Mouse (Mus musculus) liver, embryonic 14.5 days (tissue): ENCODE measurements at regions not wholly inside any gene's neighbourhood (a gene's known extent, or its start where the extent isn't known, plus 50 kb on each side); places are given as distances from the start of the nearest gene placed in this dataset.

Source experiments
- ATAC-seq: fragments of 200-750 bp; cut with Nextera tagmentation; 2 replicates; pipeline ENCODE4 v1.8.0; 2017; ENCODE audit warnings: moderate number of reproducible peaks, mild to moderate bottlenecking, moderate library complexity; ENCODE audit not compliant: insufficient read depth
- DNase-seq, 3 experiments: peaks; one replicate each; pipeline ENCODE4 v3.0.0-alpha.2; 2012 to 2013; ENCODE audit warnings: low read depth in 3 of 3, low spot score in 3 of 3
- H3K27ac ChIP-seq: fragments of 300-500 bp; sonication (generic); 2 replicates; pipeline ENCODE4 v1.5.1; 2014; ENCODE audit warnings: moderate library complexity, mild to moderate bottlenecking, control low read depth, inconsistent platforms
- H3K27me3 ChIP-seq: fragments of 300-500 bp; sonication (generic); 2 replicates; pipeline ENCODE4 v1.6.1; 2014; ENCODE audit warnings: mild to moderate bottlenecking, low read length, moderate library complexity; ENCODE audit not compliant: control insufficient read depth, insufficient read depth
- H3K36me3 ChIP-seq: fragments of 300-500 bp; sonication (generic); replicated peaks from 2 replicates; pipeline ENCODE4 v1.6.1; 2014; ENCODE audit warnings: low read depth; ENCODE audit not compliant: control insufficient read depth, insufficient read depth
- H3K4me1 ChIP-seq, 2 experiments: fragments of 200-500 bp in 1 of 2; fragments of 300-500 bp in 1 of 2; sonication (generic) in 1 of 2; replicated peaks; 2 replicates each; pipeline ENCODE4 v1.6.1; 2012 to 2014; ENCODE audit warnings: antibody characterized with exemption in 1 of 2, inconsistent platforms in 1 of 2, low read length in 1 of 2; ENCODE audit not compliant: control insufficient read depth in 2 of 2, insufficient read depth in 2 of 2
- H3K4me2 ChIP-seq: fragments of 300-500 bp; sonication (generic); 2 replicates; pipeline ENCODE4 v1.6.1; 2014; ENCODE audit warnings: low read depth, mild to moderate bottlenecking, control low read depth, moderate library complexity
- H3K4me3 ChIP-seq, 2 experiments: fragments of 200-500 bp in 1 of 2; fragments of 300-500 bp in 1 of 2; sonication (generic) in 1 of 2; 2 replicates each; pipeline ENCODE4 v1.5.1; 2012 to 2014; ENCODE audit warnings: low read depth in 2 of 2, low read length in 2 of 2, mild to moderate bottlenecking in 2 of 2, control low read depth in 1 of 2, inconsistent platforms in 1 of 2, moderate library complexity in 1 of 2; ENCODE audit not compliant: insufficient read depth in 1 of 2
- H3K9ac ChIP-seq: fragments of 300-500 bp; sonication (generic); replicated peaks from 2 replicates; pipeline ENCODE4 v1.6.1; 2014; ENCODE audit warnings: mild to moderate bottlenecking, control low read depth, moderate library complexity
- H3K9me3 ChIP-seq: fragments of 300-500 bp; sonication (generic); 2 replicates; pipeline ENCODE4 v1.6.1; 2016; ENCODE audit warnings: low read length, mixed read lengths; ENCODE audit not compliant: control insufficient read depth
- CTCF ChIP-seq: IDR thresholded peaks from 2 replicates; pipeline ENCODE4 v1.5.1; 2016; ENCODE audit warnings: antibody characterized with exemption, low read depth, control low read depth
- EP300 ChIP-seq: IDR thresholded peaks from 2 replicates; pipeline ENCODE4 v1.6.1; 2016; ENCODE audit warnings: antibody characterized with exemption, low read depth
- WGBS: fragments of 180-500 bp; shearing (Covaris S2); extraction: QIAGEN DNeasy Blood & Tissue Kit; methylation state at CpG from one replicate; pipeline ENCODE4 v1.1.7; 2014; ENCODE audit not compliant: insufficient replicate concordance; 5-methylcytosine and 5-hydroxymethylcytosine counted together

- no peak overlapping the region for H3K27ac ChIP-seq
- no peak overlapping the region for H3K4me3 ChIP-seq
- 53% methylated on average over 4 of the region's 4 CpGs for WGBS
- DNase-seq (no peak), ATAC-seq (no peak)
- no peak overlapping the region for H3K4me2 ChIP-seq
- no peaks in the 10 kb centered on the region for H3K9me3 ChIP-seq
- no peak for TF ChIP-seq EP300
- TF ChIP-seq CTCF = no peak
- no peaks in the 10 kb centered on the region for H3K4me1 ChIP-seq
- H3K36me3 ChIP-seq = no peaks in the 10 kb centered on the region
- no peak overlapping the region for H3K9ac ChIP-seq
- H3K27me3 ChIP-seq = no peaks in the 10 kb centered on the region
Observed at GRCm38 (mm10) chr9:122437464-122437863, 86.1 kb downstream of the Abhd5 start.

GRCm38 (mm10) chr9:122446387-122447105 is 95.1 kb downstream of the Abhd5 start:
- Histone ChIP-seq H3K27ac (no peak overlapping the region), H3K4me3 (no peak overlapping the region), H3K9me3 (no peaks in the 10 kb centered on the region), H3K36me3 (no peaks in the 10 kb centered on the region), H3K27me3 (no peaks in the 10 kb centered on the region), H3K4me1 (no peaks in the 10 kb centered on the region), H3K9ac (no peak overlapping the region), H3K4me2 (no peak overlapping the region)
- TF ChIP-seq CTCF (peak; percentile 35), EP300 (no peak)
- 48% methylated on average over 5 of the region's 5 CpGs for WGBS
- ATAC-seq (no peak), DNase-seq (no peak)

- H3K36me3 ChIP-seq = no peaks in the 10 kb centered on the region
- 58% methylated on average over 7 of the region's 7 CpGs for WGBS
- no peak for ATAC-seq
Observed at GRCm38 (mm10) chr9:122447568-122447967, 96.2 kb downstream of the Abhd5 start.

DNA sequence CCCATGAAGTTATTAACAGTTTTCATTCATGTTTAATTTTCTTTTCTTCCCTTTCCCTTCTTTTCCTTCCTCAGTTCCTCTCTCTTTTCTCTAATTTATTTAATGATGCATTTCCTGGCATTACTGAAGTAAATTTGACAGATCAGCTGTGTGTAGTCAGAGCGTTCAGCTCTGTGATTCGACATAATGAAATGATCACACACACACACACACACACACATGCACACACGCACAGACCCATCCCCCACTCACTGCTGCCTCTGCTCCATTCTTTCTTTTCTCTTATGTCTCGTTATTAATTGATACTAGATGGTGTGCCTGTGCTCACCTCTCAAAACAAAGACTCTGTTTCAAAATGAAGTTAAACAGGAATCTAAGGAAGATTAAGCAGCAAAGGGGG is 96.9 kb downstream of the Abhd5 start:
- H3K4me2 ChIP-seq = no peak overlapping the region
- TF ChIP-seq CTCF = no peak
- TF ChIP-seq EP300 = no peak
- WGBS = 54% methylated on average over 4 of the region's 4 CpGs
- H3K9ac ChIP-seq = no peak overlapping the region
- H3K36me3 ChIP-seq = no peaks in the 10 kb centered on the region
- no peaks in the 10 kb centered on the region for H3K4me1 ChIP-seq
- no peaks in the 10 kb centered on the region for H3K9me3 ChIP-seq
- no peak overlapping the region for H3K27ac ChIP-seq
- H3K27me3 ChIP-seq = no peaks in the 10 kb centered on the region
- ATAC-seq (no peak), DNase-seq (no peak)
- H3K4me3 ChIP-seq = no peak overlapping the region

More at GRCm38 (mm10) chr9:122447568-122447967, 96.2 kb downstream of the Abhd5 start:
- Histone ChIP-seq H3K4me1 (no peaks in the 10 kb centered on the region), H3K9ac (no peak overlapping the region), H3K4me3 (no peak overlapping the region), H3K9me3 (no peaks in the 10 kb centered on the region), H3K27me3 (no peaks in the 10 kb centered on the region), H3K27ac (no peak overlapping the region), H3K4me2 (no peak overlapping the region)
- TF ChIP-seq EP300 (no peak), CTCF (no peak)
- no peak for DNase-seq

DNA sequence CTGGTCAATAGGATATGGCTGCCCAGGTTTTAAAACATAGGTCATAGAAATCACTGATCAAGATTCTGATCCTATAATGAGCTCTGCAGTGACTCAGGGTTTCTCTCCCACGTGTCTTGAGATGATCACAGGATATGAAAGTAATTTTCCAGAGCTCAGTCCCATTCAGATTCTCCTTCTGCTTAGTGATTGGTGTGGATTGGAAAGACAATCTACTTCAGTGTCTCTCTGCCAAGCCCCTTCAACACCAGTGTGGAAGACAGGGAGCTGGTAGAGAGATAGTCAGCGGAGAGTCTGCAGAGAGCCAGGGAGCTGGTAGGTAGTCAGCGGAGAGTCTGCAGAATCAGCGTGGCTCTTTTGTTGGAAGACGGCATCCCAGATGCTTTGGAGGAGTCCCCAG is 99.1 kb downstream of the Abhd5 start:
- Histone ChIP-seq H3K4me2 (no peak overlapping the region), H3K9me3 (no peaks in the 10 kb centered on the region), H3K4me1 (no peaks in the 10 kb centered on the region), H3K27ac (no peak overlapping the region), H3K9ac (no peak overlapping the region), H3K27me3 (no peaks in the 10 kb centered on the region), H3K4me3 (no peak overlapping the region), H3K36me3 (no peaks in the 10 kb centered on the region)
- ATAC-seq (no peak), DNase-seq (no peak)
- no peak for TF ChIP-seq EP300
- TF ChIP-seq CTCF = no peak
- 57% methylated on average over 5 of the region's 5 CpGs for WGBS
